Mouse (Mus musculus) intestine, embryonic 15.5 days (tissue): ENCODE measurements around the gene Lyve1. TPM values are rescaled to one million over a fixed set of nuclear protein-coding genes. Genes with fewer than 3 reads are reported as not detected.

ENCODE experiments used
- ATAC-seq: fragments of 200-750 bp; cut with Nextera tagmentation; 2 replicates; pipeline ENCODE4 v1.8.0; 2017; ENCODE audit warnings: moderate TSS enrichment, moderate library complexity
- H3K27ac ChIP-seq: fragments of 300-500 bp; sonication (generic); 2 replicates; pipeline ENCODE4 v1.5.1; 2015; ENCODE audit warnings: mild to moderate bottlenecking, inconsistent platforms
- H3K27me3 ChIP-seq: fragments of 300-500 bp; sonication (generic); replicated peaks from 2 replicates; pipeline ENCODE4 v1.6.1; 2015; ENCODE audit warnings: inconsistent platforms
- H3K36me3 ChIP-seq: fragments of 300-500 bp; sonication (generic); 2 replicates; pipeline ENCODE4 v1.6.1; 2015; ENCODE audit warnings: inconsistent platforms
- H3K4me1 ChIP-seq: fragments of 300-500 bp; sonication (generic); replicated peaks from 2 replicates; pipeline ENCODE4 v1.6.1; 2015; ENCODE audit warnings: inconsistent platforms
- H3K4me2 ChIP-seq: fragments of 300-500 bp; sonication (generic); replicated peaks from 2 replicates; pipeline ENCODE4 v1.6.1; 2015; ENCODE audit warnings: mild to moderate bottlenecking, inconsistent platforms
- H3K4me3 ChIP-seq: fragments of 300-500 bp; sonication (generic); replicated peaks from 2 replicates; pipeline ENCODE4 v1.5.1; 2015; ENCODE audit warnings: inconsistent platforms
- H3K9ac ChIP-seq: fragments of 300-500 bp; sonication (generic); 2 replicates; pipeline ENCODE4 v1.6.1; 2015; ENCODE audit warnings: inconsistent platforms
- H3K9me3 ChIP-seq: fragments of 300-500 bp; sonication (generic); 2 replicates; pipeline ENCODE4 v1.6.1; 2016; ENCODE audit warnings: inconsistent platforms
- WGBS: fragments of 180-500 bp; shearing (Covaris S2); methylation state at CpG from one replicate; pipeline ENCODE4 v1.1.7; 2015; 5-methylcytosine and 5-hydroxymethylcytosine counted together
- polyA plus RNA-seq: library from polyadenylated mRNA; unstranded; fragments of >200 nt; fragmentation: Nextera tagmentation; extraction: Ambion mirVana; gene quantifications from 2 replicates; pipeline ENCODE4 v1.2.1, GENCODE M21; 2015

Gene Lyve1
- polyA plus RNA-seq, 1 experiment from 2014 or later, result 18.3 TPM

DNA sequence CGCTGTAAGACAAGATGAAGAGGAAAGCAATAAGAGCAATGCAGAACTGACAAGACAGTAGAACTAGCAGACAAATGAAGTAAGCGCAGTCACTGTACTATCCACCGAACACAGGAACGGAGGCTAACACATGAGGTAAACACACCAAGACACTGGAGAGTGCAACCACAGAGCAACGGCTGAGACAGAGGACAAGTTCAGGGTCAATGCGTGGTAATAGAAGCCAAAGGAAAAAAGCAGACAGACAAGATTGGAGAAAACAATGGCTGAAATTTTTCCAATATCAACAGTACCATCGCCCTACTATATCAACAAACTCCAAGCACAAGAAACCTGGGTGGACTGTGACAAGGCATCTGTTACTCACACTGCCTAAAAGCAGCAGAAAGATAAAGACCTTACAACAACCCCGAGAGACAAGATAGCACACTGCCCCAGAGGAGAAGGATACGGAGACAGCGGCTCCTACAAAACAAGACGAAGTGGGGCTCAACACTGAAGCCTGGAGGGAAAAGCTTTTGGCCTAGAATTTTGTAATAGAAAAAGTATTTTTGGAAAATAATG, 44.2 kb downstream of the Lyve1 start:
- H3K27me3 ChIP-seq, result no peaks in the 10 kb centered on the region
- H3K4me2 ChIP-seq, result no peak overlapping the region
- H3K9me3 ChIP-seq, result no peaks in the 10 kb centered on the region
- no peak overlapping the region for H3K9ac ChIP-seq
- 0 out of 2 replicates have a peak, but pooled peaks cover 2% of the 10 kb centered on the region for H3K4me1 ChIP-seq
- H3K36me3 ChIP-seq, result peaks cover 11% of the 10 kb centered on the region; the same call in 1 of the 2 replicates
- no peak for ATAC-seq
- 71% methylated on average over 11 of the region's 11 CpGs for WGBS
- no peak overlapping the region for H3K4me3 ChIP-seq
- no peak overlapping the region for H3K27ac ChIP-seq

- H3K27ac ChIP-seq, result no peak overlapping the region
- H3K27me3 ChIP-seq, result no peaks in the 10 kb centered on the region
- ATAC-seq, result no peak
- no peak overlapping the region for H3K9ac ChIP-seq
- H3K4me2 ChIP-seq, result no peak overlapping the region
- H3K36me3 ChIP-seq, result peaks cover 7% of the 10 kb centered on the region
- no peaks in the 10 kb centered on the region for H3K9me3 ChIP-seq
- H3K4me1 ChIP-seq, result 0 out of 2 replicates have a peak, but pooled peaks cover 2% of the 10 kb centered on the region
- WGBS, result 72% methylated on average over 6 of the region's 6 CpGs
- no peak overlapping the region for H3K4me3 ChIP-seq
Observed at GRCm38 (mm10) chr7:110818206-110818605, 44.8 kb downstream of the Lyve1 start.

DNA sequence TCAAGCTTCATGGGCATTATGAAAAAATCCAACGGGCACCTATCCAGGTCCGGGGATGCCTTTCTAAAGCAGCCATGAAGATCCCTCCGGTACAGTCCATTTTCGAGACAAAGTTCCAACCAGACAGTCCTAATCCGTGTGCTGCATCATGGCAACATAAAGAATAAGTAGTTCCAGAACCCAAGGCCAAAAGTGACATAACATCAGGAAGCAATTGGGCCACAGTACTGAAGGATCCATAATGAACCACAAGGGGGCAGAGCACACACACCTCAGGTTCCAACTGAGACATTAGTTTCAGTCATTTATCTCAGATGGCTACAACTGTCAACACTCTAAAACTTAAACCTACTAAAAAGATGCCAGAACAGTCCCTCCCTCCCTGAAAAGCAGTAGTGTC, 47.0 kb downstream of the Lyve1 start:
- Histone ChIP-seq H3K27me3 (no peaks in the 10 kb centered on the region), H3K27ac (no peak overlapping the region), H3K9me3 (no peaks in the 10 kb centered on the region), H3K9ac (no peak overlapping the region), H3K4me1 (no peaks in the 10 kb centered on the region), H3K4me3 (no peak overlapping the region), H3K4me2 (no peak overlapping the region), H3K36me3 (peaks cover 10% of the 10 kb centered on the region)
- WGBS, result 68% methylated on average over 5 of the region's 5 CpGs
- peak; percentile 41; the same call in 1 of the 2 replicates for ATAC-seq

DNA sequence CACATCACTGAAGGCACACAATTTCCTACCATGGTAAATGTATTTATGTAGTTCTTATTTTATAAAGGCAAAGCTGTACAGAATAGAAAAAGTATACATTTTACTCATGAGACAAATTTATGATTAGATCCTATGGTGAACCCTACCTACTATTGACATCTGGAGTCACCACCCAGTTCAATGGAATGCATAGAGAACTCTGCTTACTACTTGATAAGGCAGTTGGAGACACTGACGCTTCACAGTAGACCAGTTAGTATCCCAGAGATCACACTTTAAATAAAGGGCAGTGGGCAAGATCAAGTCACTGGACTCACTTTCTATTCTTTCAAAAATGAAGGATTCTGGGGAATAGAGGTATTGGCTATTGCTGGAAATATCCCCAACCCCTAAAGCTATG, 49.1 kb downstream of the Lyve1 start:
- no peak for ATAC-seq
- H3K36me3 ChIP-seq, result peaks cover 10% of the 10 kb centered on the region
- no peak overlapping the region for H3K4me2 ChIP-seq
- H3K27me3 ChIP-seq, result no peaks in the 10 kb centered on the region
- H3K9ac ChIP-seq, result no peak overlapping the region
- WGBS, result 77% methylated on average over 1 of the region's 1 CpGs
- H3K9me3 ChIP-seq, result no peaks in the 10 kb centered on the region
- H3K27ac ChIP-seq, result no peak overlapping the region
- H3K4me1 ChIP-seq, result no peaks in the 10 kb centered on the region
- H3K4me3 ChIP-seq, result no peak overlapping the region

DNA sequence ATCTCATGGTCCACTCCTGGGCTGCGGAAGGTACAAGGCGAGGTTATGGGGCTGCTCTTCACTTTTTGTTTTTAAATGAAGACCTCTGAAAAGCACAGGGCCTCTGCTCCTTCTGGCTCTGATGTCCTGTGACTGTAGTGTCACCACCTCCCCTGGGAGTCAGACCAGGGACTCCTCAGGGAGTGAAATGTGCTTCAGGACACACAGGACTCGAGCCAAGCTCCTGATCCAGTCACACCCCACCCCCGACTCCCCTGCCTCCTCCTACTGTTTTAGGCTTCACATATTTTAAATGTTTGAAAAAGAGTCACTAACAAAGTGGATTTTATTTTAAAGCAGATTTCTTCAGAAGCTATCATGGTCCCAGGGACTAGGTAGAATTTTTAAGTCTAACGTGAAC, 51.5 kb downstream of the Lyve1 start:
- Histone ChIP-seq H3K27ac (no peak overlapping the region), H3K27me3 (no peaks in the 10 kb centered on the region), H3K4me1 (no peaks in the 10 kb centered on the region), H3K4me3 (no peak overlapping the region), H3K36me3 (peaks cover 10% of the 10 kb centered on the region), H3K4me2 (no peak overlapping the region), H3K9ac (no peak overlapping the region), H3K9me3 (no peaks in the 10 kb centered on the region)
- 84% methylated on average over 5 of the region's 5 CpGs for WGBS
- no peak for ATAC-seq

- Histone ChIP-seq H3K9me3 (no peaks in the 10 kb centered on the region), H3K4me3 (no peak overlapping the region), H3K4me1 (0 out of 2 replicates have a peak, but pooled peaks cover under 1% of the 10 kb centered on the region), H3K27me3 (no peaks in the 10 kb centered on the region), H3K36me3 (peaks cover 10% of the 10 kb centered on the region), H3K4me2 (no peak overlapping the region), H3K27ac (no peak overlapping the region), H3K9ac (no peak overlapping the region)
- 91% methylated on average over 8 of the region's 8 CpGs for WGBS
- ATAC-seq, result no peak
Observed at GRCm38 (mm10) chr7:110810995-110811394, 52.0 kb downstream of the Lyve1 start.

DNA sequence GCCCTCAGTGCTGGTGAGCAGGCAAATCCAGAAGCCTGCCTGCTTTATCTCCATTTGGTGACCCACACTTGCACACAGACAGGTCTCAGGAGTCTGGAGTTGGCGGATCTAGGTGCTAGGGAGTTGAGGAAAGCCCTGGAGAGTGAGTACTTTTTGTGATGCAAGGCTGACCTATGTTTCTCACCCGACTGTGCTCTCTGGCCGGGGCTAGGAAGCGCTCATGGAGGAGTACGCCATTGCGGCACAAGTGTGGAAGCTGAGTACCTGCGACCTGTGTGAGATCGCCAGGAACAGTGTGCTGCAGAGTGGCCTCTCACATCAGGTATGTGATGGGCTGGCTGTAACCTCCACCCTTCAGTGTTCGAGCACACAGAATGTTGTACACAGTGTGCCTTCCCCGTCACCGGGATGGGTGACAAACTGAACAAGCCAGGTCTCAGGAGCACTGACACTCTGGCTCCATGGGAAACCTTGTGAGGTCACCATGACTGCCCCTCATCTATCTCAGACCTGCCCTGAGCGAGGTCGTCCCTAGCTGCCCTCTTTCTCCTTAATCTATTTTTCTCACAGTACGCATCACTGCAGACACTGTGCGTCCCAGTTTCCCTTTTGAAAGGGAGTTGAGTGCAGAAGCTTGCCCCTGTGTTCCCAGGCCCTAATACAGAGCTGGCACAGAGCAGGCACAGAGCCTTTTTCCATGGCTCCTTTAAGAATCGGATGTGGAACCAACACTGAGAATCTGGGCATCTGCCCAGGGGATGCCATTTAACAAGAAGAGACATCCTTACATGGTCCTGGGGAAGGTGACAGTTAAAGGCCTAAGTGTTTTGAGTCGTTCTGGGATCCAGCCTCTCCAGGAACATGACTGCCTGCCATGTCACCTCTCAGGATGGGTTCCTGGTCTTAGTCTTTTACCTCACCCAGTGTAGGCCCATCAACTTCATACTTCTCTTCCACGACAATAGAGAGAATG, 53.2 kb downstream of the Lyve1 start:
- 0 out of 2 replicates have a peak overlapping the region, but pooled peaks have one; percentile 20 for H3K27ac ChIP-seq
- no peak overlapping the region for H3K9ac ChIP-seq
- H3K36me3 ChIP-seq, result peaks cover 10% of the 10 kb centered on the region
- no peaks in the 10 kb centered on the region for H3K9me3 ChIP-seq
- no peak overlapping the region for H3K4me3 ChIP-seq
- 84% methylated on average over 18 of the region's 18 CpGs for WGBS
- H3K27me3 ChIP-seq, result no peaks in the 10 kb centered on the region
- no peak for ATAC-seq
- no peak overlapping the region for H3K4me2 ChIP-seq
- 0 out of 2 replicates have a peak, but pooled peaks cover 2% of the 10 kb centered on the region for H3K4me1 ChIP-seq

DNA sequence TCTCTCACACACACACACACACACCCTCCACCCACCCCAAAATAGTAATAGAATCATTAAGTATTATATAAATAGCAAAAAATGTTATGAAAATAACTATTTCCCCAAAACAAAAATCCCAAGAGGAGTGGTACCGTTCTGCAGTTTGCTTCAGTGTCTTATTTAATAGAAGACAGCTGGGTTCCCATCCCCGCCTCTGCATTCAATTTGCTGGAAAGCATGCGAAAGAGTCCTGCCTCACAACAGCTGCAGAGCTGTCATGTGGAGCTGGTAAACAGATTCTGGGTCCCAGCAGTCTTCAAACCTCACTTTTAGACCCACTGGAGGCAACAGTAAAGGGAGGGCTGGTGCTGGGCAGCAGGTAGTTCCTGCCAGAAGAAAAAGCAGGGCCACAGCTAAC, 54.1 kb downstream of the Lyve1 start:
- 55% methylated on average over 3 of the region's 3 CpGs for WGBS

GRCm38 (mm10) chr7:110807460-110808030, 55.5 kb downstream of the Lyve1 start:
- Histone ChIP-seq H3K27ac (no peak overlapping the region), H3K9ac (no peak overlapping the region), H3K27me3 (no peaks in the 10 kb centered on the region), H3K4me3 (no peak overlapping the region), H3K4me2 (no peak overlapping the region), H3K9me3 (no peaks in the 10 kb centered on the region), H3K36me3 (no peaks in the 10 kb centered on the region), H3K4me1 (0 out of 2 replicates have a peak, but pooled peaks cover 2% of the 10 kb centered on the region)
- WGBS, result 90% methylated on average over 13 of the region's 13 CpGs
- ATAC-seq, result no peak

More for the DNA sequence above, 54.1 kb downstream of the Lyve1 start:
- Histone ChIP-seq H3K27ac (no peak overlapping the region), H3K4me2 (no peak overlapping the region), H3K4me3 (no peak overlapping the region), H3K36me3 (peaks cover 7% of the 10 kb centered on the region), H3K9me3 (no peaks in the 10 kb centered on the region), H3K4me1 (0 out of 2 replicates have a peak, but pooled peaks cover 2% of the 10 kb centered on the region), H3K9ac (no peak overlapping the region), H3K27me3 (no peaks in the 10 kb centered on the region)
- no peak for ATAC-seq

DNA sequence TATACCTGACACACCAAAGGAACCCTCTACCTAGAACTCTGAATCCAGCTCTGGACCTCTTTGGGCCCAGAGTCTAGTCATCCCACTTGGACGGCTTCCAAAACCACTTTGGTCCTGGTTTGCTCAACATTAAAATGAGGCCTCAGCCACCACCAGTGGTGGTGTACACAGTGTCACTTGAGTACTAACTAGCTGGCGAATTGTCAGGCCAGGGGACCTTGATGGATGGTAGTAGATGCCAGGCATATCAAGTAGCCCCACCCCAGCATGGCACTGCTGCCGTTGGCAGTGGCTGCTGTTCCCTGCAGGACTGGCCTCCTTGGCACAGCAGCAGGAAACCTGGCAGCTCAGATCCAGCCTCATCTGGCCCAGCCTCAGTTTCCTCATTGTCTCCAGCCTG, 58.8 kb downstream of the Lyve1 start:
- no peak overlapping the region for H3K4me3 ChIP-seq
- H3K36me3 ChIP-seq, result no peaks in the 10 kb centered on the region
- no peaks in the 10 kb centered on the region for H3K9me3 ChIP-seq
- ATAC-seq, result no peak
- 77% methylated on average over 3 of the region's 3 CpGs for WGBS
- no peak overlapping the region for H3K9ac ChIP-seq
- H3K4me1 ChIP-seq, result 0 out of 2 replicates have a peak, but pooled peaks cover 2% of the 10 kb centered on the region
- H3K27me3 ChIP-seq, result no peaks in the 10 kb centered on the region
- no peak overlapping the region for H3K4me2 ChIP-seq
- no peak overlapping the region for H3K27ac ChIP-seq

GRCm38 (mm10) chr7:110803131-110803530, 59.9 kb downstream of the Lyve1 start:
- 94% methylated on average over 10 of the region's 10 CpGs for WGBS
- H3K36me3 ChIP-seq, result no peaks in the 10 kb centered on the region
- no peak overlapping the region for H3K4me2 ChIP-seq
- H3K9me3 ChIP-seq, result no peaks in the 10 kb centered on the region
- H3K27me3 ChIP-seq, result no peaks in the 10 kb centered on the region
- no peak overlapping the region for H3K4me3 ChIP-seq
- no peak overlapping the region for H3K9ac ChIP-seq
- ATAC-seq, result no peak
- no peak overlapping the region for H3K27ac ChIP-seq
- H3K4me1 ChIP-seq, result 0 out of 2 replicates have a peak, but pooled peaks cover 2% of the 10 kb centered on the region

DNA sequence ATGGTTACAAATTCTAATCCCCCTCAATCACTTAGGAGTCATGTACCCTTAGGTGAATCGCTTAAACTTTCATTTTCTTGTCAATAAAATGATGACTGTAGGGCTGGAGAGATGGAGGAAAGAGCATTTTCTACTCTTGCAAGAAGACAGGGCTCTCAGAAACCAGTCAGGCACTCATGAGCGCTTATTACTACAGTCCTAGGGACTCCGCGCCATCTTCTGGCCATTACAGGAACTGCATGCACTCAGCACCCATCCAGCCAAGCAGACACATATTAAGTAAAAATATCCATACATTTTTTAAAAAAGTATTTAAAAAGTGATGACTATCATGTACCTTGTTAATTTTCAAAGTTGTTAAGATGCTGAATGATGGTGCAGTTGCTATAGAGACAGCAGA, 62.0 kb downstream of the Lyve1 start:
- no peak overlapping the region for H3K4me2 ChIP-seq
- H3K36me3 ChIP-seq, result no peaks in the 10 kb centered on the region
- ATAC-seq, result 0 out of 2 replicates have a peak, but pooled peaks have one; percentile 42
- H3K4me3 ChIP-seq, result no peak overlapping the region
- 2% methylated on average over 4 of the region's 4 CpGs for WGBS
- H3K27ac ChIP-seq, result no peak overlapping the region
- no peaks in the 10 kb centered on the region for H3K9me3 ChIP-seq
- no peaks in the 10 kb centered on the region for H3K27me3 ChIP-seq
- no peak overlapping the region for H3K9ac ChIP-seq
- 0 out of 2 replicates have a peak, but pooled peaks cover 10% of the 10 kb centered on the region for H3K4me1 ChIP-seq
